ENCODE assay signal across 12 mouse cellular contexts in the genomic region with DNA sequence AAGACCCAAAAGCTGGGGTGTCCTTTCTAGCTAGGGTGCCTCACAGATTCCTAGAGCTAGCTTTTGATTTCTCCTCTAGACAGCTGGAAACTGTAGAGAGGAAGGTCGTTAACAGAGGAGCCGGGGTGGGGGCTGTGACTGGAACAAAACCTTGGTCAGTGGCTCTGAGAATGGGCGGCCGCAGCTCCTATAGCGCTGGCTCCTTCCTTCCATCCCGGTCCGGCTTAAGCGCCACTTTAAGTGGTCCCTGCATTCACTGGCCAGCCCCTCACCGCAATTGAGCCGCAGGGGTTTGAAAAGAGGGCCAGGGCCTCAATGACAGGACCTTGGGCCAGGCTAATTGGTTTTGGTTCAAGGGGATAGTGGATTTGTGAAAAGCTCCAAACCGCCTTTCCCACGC. TPM values are rescaled to one million over a fixed set of nuclear protein-coding genes. Genes with fewer than 3 reads are reported as not detected.
DNase-seq lines count a peak whose midpoint lies in the region; ATAC-seq lines count a peak whose summit lies in the region.
"Had no signal": no experiment of that assay in that cellular context is flagged by ENCODE, and none has a peak within 500 bp of the region (broad histone marks: within the 10 kb centered on the region; RNA-seq: fewer than 3 reads in every experiment).

No protein-coding gene starts in this region.

- H3K27ac ChIP-seq in forebrain, embryonic 14.5 days (ENCODE audit: low read depth, low read length), result peak overlapping the region; percentile 100
- H3K27ac ChIP-seq in midbrain, embryonic 10.5 days (replicated peaks), result peak overlapping the region; percentile 95
- H3K27ac ChIP-seq in intestine, embryonic 15.5 days, result no peak overlapping the region

- WGBS in forebrain, embryonic 14.5 days, result under 1% methylated on average over 12 of the region's 12 CpGs
- WGBS in midbrain, embryonic 10.5 days, result 1% methylated on average over 12 of the region's 12 CpGs
- 4% methylated on average over 12 of the region's 12 CpGs for WGBS in intestine, embryonic 15.5 days

- no peak for ATAC-seq in forebrain, embryonic 14.5 days
- ATAC-seq in granulocyte monocyte progenitor cell, adult 5-6 weeks (replicated peaks; ENCODE audit: poor library complexity, severe bottlenecking), result no peak
- no peak for ATAC-seq in intestine, embryonic 15.5 days

- intact Hi-C loops in left cerebral cortex, postnatal 36 days (cut with DNase I), result no loop called here
- intact Hi-C loops in left cerebral cortex, postnatal 25 days (cut with DNase I), result no loop called here

- H3K36me3 ChIP-seq in forebrain, embryonic 14.5 days (ENCODE audit: control insufficient read depth, insufficient read depth, low read length), result peaks cover 80% of the 10 kb centered on the region
- peaks cover 32% of the 10 kb centered on the region for H3K36me3 ChIP-seq in midbrain, embryonic 10.5 days
- H3K36me3 ChIP-seq in intestine, embryonic 15.5 days, result no peaks in the 10 kb centered on the region

- peak overlapping the region; percentile 99 for H3K4me3 ChIP-seq in forebrain, embryonic 14.5 days (ENCODE audit: low read depth, low read length)
- peak overlapping the region; percentile 64 for H3K4me3 ChIP-seq in midbrain, embryonic 10.5 days
- H3K4me3 ChIP-seq in intestine, embryonic 15.5 days (replicated peaks), result no peak overlapping the region

- peak overlapping the region; percentile 99 for H3K4me2 ChIP-seq in forebrain, embryonic 14.5 days (ENCODE audit: low read length)
- no peak overlapping the region for H3K4me2 ChIP-seq in intestine, embryonic 15.5 days (replicated peaks)

- no peaks in the 10 kb centered on the region for H3K9me3 ChIP-seq in forebrain, embryonic 14.5 days (replicated peaks; ENCODE audit: control insufficient read depth, low read length)
- no peaks in the 10 kb centered on the region for H3K9me3 ChIP-seq in midbrain, embryonic 10.5 days (replicated peaks)
- H3K9me3 ChIP-seq in intestine, embryonic 15.5 days, result no peaks in the 10 kb centered on the region

- no peaks in the 10 kb centered on the region for H3K27me3 ChIP-seq in forebrain, embryonic 14.5 days (replicated peaks; ENCODE audit: control insufficient read depth, insufficient read depth, low read length)
- H3K27me3 ChIP-seq in midbrain, embryonic 10.5 days (ENCODE audit: low read depth, poor library complexity, severe bottlenecking), result peaks cover 100% of the 10 kb centered on the region
- H3K27me3 ChIP-seq in intestine, embryonic 15.5 days (replicated peaks), result peaks cover 96% of the 10 kb centered on the region

- H3K9ac ChIP-seq in forebrain, embryonic 14.5 days (ENCODE audit: low read length), result peak overlapping the region; percentile 100
- H3K9ac ChIP-seq in intestine, embryonic 15.5 days, result no peak overlapping the region

- H3K4me1 ChIP-seq in forebrain, embryonic 14.5 days (ENCODE audit: control insufficient read depth, insufficient read depth, low read length), result peaks cover 41% of the 10 kb centered on the region
- peaks cover 96% of the 10 kb centered on the region for H3K4me1 ChIP-seq in midbrain, embryonic 10.5 days
- peaks cover 12% of the 10 kb centered on the region for H3K4me1 ChIP-seq in intestine, embryonic 15.5 days (replicated peaks)

- DNase-seq in left cerebral cortex, postnatal 36 days (ENCODE audit: low spot score in 2 of 2), result peak; percentile 13 to 16
- DNase-seq in left cerebral cortex, postnatal 25 days (ENCODE audit: low spot score in 2 of 2), result no peak
- DNase-seq in forebrain, embryonic 14.5 days (ENCODE audit: low spot score), result peak; percentile 50
- no peak for DNase-seq in midbrain, embryonic 10.5 days (ENCODE audit: low spot score)
- no peak for DNase-seq in lung, adult 18-20 months
- DNase-seq in spleen, postnatal 10 days (ENCODE audit: low spot score in 2 of 2), result no peak
- DNase-seq: gastrocnemius, postnatal 25 days; heart, postnatal 10 days; layer of hippocampus, postnatal 36 days; lung, postnatal 14 days had no signal

RNA-seq across cellular contexts. Expression of a gene that starts 43.5 kb away (rescaled TPM):
- 10 to 100 TPM; 77.8 to 97.5 TPM for total RNA-seq in left cerebral cortex, postnatal 36 days (2021)
- total RNA-seq in left cerebral cortex, postnatal 25 days (2021), result 10 to 100 TPM; 75.5 to 87.3 TPM
- 20.2 and 23.4 TPM in 2 replicates for polyA plus RNA-seq in forebrain, embryonic 14.5 days (2014; fragmentation: Nextera tagmentation; extraction: Ambion mirVana)
- 41.3 and 43.2 TPM in 2 replicates for polyA plus RNA-seq in midbrain, embryonic 10.5 days (2016; fragmentation: Nextera tagmentation; extraction: Ambion mirVana)
- 27.1 and 34.9 TPM in 2 replicates for total RNA-seq in granulocyte monocyte progenitor cell, adult 5-6 weeks (2014; fragmentation: Nextera tagmentation)
- total RNA-seq in granulocyte monocyte progenitor cell, adult 5-6 weeks (2017), result 40.5 and 61.0 TPM in 2 replicates
- polyA plus RNA-seq in intestine, embryonic 15.5 days (2015; fragmentation: Nextera tagmentation; extraction: Ambion mirVana), result 34.7 and 39.9 TPM in 2 replicates

Comparison
In these comparisons a context has a peak if more than half of its experiments do, and no peak if none do; other contexts are left out.
1. DNase-seq: peak in left cerebral cortex, postnatal 36 days (2 of 2) and forebrain, embryonic 14.5 days (single experiment); none in left cerebral cortex, postnatal 25 days (0 of 2), midbrain, embryonic 10.5 days (single experiment), lung, adult 18-20 months (0 of 2) and spleen, postnatal 10 days (0 of 2).